ENCODE assay signal across 14 mouse cellular contexts in genomic region chr6:51648813-51649212, GRCm38 (mm10).
"Had no signal": no experiment of that assay in that cellular context is flagged by ENCODE, and none has a peak within 500 bp of the region (broad histone marks: within the 10 kb centered on the region; RNA-seq: fewer than 3 reads in every experiment).

No protein-coding gene starts in this region.

- H3K4me1 ChIP-seq: kidney, embryonic 15.5 days; liver, embryonic 13.5 days; lung, embryonic 15.5 days; megakaryocyte, embryonic 14.5 days had no signal

- H3K4me3 ChIP-seq: kidney, embryonic 15.5 days; left cerebral cortex, adult 2 months; liver, embryonic 13.5 days; lung, embryonic 15.5 days; megakaryocyte, embryonic 14.5 days had no signal

- DNase-seq: kidney, adult 2 months; kidney, postnatal 14 days; liver; liver, embryonic 13.5 days; liver, postnatal 0 days; lung, postnatal 14 days; thymus, postnatal 4 days had no signal

- H3K4me2 ChIP-seq: kidney, embryonic 15.5 days; liver, embryonic 13.5 days; lung, embryonic 15.5 days had no signal

- H3K27ac ChIP-seq: kidney, embryonic 15.5 days; left cerebral cortex, adult 2 months; liver, embryonic 13.5 days; lung, embryonic 15.5 days; macrophage; stomach, postnatal 0 days had no signal

- H3K27me3 ChIP-seq: kidney, embryonic 15.5 days; liver, embryonic 13.5 days; lung, embryonic 15.5 days had no signal

- ATAC-seq: intestine, embryonic 16.5 days; liver, postnatal 0 days had no signal

- H3K9me3 ChIP-seq: kidney, embryonic 15.5 days; liver, embryonic 13.5 days; lung, embryonic 15.5 days; megakaryocyte, embryonic 14.5 days had no signal

- H3K9ac ChIP-seq: kidney, embryonic 15.5 days; liver, embryonic 13.5 days; liver, postnatal 0 days; lung, embryonic 15.5 days had no signal

- H3K36me3 ChIP-seq: kidney, embryonic 15.5 days; liver, embryonic 13.5 days; lung, embryonic 15.5 days had no signal
